20 mouse cellular contexts compared by ENCODE assay signal in genomic region chr19:55411415-55411814, GRCm38 (mm10).
DNase-seq lines count a peak whose midpoint lies in the region; ATAC-seq and TF ChIP-seq lines count a peak whose summit lies in the region.
"Had no signal": no experiment of that assay in that cellular context is flagged by ENCODE, and none has a peak within 500 bp of the region (broad histone marks: within the 10 kb centered on the region; RNA-seq: fewer than 3 reads in every experiment).

No protein-coding gene starts in this region.

- H3K27ac ChIP-seq in forebrain, embryonic 10.5 days, result peak overlapping the region; percentile 22; the same call in 1 of the 2 replicates
- no peak overlapping the region for H3K27ac ChIP-seq in forebrain, embryonic 15.5 days (replicated peaks)
- H3K27ac ChIP-seq in layer of hippocampus, adult 2 months, result no peak overlapping the region
- H3K27ac ChIP-seq in midbrain, embryonic 13.5 days, result peak overlapping the region; percentile 81
- peak overlapping the region; percentile 51 for H3K27ac ChIP-seq in midbrain, postnatal 0 days (ENCODE audit: low read depth, low read length)
- H3K27ac ChIP-seq: embryonic facial prominence, embryonic 10.5 days; heart, embryonic 10.5 days; hindbrain, embryonic 13.5 days had no signal

- no peak for DNase-seq in forebrain, embryonic 10.5 days (ENCODE audit: extremely low spot score, low spot score)
- no peak for DNase-seq in layer of hippocampus, adult 2 months (ENCODE audit: low spot score in 2 of 2)
- DNase-seq in layer of hippocampus, postnatal 10 days (ENCODE audit: low spot score in 2 of 2), result no peak
- peak; percentile 14 for DNase-seq in midbrain, postnatal 0 days (ENCODE audit: low spot score)
- no peak for DNase-seq in adrenal gland, postnatal 36 days
- DNase-seq in yolk sac, embryonic 10.5 days (ENCODE audit: low spot score), result no peak
- DNase-seq: adrenal gland, adult 8-10 months; B cell, adult 2 months; cerebellum, adult 2 months; gastrocnemius, postnatal 36 days; heart, adult 11 months; heart, postnatal 10 days; heart, postnatal 4 days had no signal

- peaks cover 17% of the 10 kb centered on the region for H3K27me3 ChIP-seq in forebrain, embryonic 10.5 days (ENCODE audit: poor library complexity, severe bottlenecking)
- H3K27me3 ChIP-seq in forebrain, embryonic 15.5 days, result no peaks in the 10 kb centered on the region
- H3K27me3 ChIP-seq in midbrain, embryonic 13.5 days, result 0 out of 2 replicates have a peak, but pooled peaks cover 2% of the 10 kb centered on the region
- H3K27me3 ChIP-seq in midbrain, postnatal 0 days (ENCODE audit: insufficient read depth, low read length), result no peaks in the 10 kb centered on the region
- H3K27me3 ChIP-seq: hindbrain, embryonic 13.5 days had no signal

- H3K9ac ChIP-seq in forebrain, embryonic 15.5 days (replicated peaks), result no peak overlapping the region
- H3K9ac ChIP-seq in midbrain, embryonic 13.5 days (replicated peaks), result no peak overlapping the region
- H3K9ac ChIP-seq in midbrain, postnatal 0 days (replicated peaks; ENCODE audit: low read length, poor library complexity, severe bottlenecking), result no peak overlapping the region
- H3K9ac ChIP-seq: hindbrain, embryonic 13.5 days had no signal

- H3K4me2 ChIP-seq in forebrain, embryonic 15.5 days (replicated peaks), result no peak overlapping the region
- H3K4me2 ChIP-seq in midbrain, embryonic 13.5 days (replicated peaks), result no peak overlapping the region
- peak overlapping the region; percentile 13; the same call in 1 of the 2 replicates for H3K4me2 ChIP-seq in midbrain, postnatal 0 days (ENCODE audit: low read depth, low read length, poor library complexity, severe bottlenecking)
- H3K4me2 ChIP-seq: hindbrain, embryonic 13.5 days had no signal

- TF ChIP-seq CTCF in layer of hippocampus, adult 2 months (conservative IDR thresholded peaks at IDR 0.05), result no peak
- TF ChIP-seq CTCF in midbrain, postnatal 0 days (IDR thresholded peaks at IDR 0.05), result no peak

- ATAC-seq in forebrain, embryonic 15.5 days (replicated peaks), result no peak
- ATAC-seq in midbrain, embryonic 13.5 days, result 0 out of 2 replicates have a peak, but pooled peaks have one; percentile 6
- no peak for ATAC-seq in midbrain, postnatal 0 days (ENCODE audit: low FRiP score)
- ATAC-seq: CD4-positive, CD25-positive, alpha-beta regulatory T cell, adult 4 months had no signal

- no peaks in the 10 kb centered on the region for H3K36me3 ChIP-seq in forebrain, embryonic 10.5 days (replicated peaks)
- no peaks in the 10 kb centered on the region for H3K36me3 ChIP-seq in forebrain, embryonic 15.5 days
- no peaks in the 10 kb centered on the region for H3K36me3 ChIP-seq in midbrain, embryonic 13.5 days
- no peaks in the 10 kb centered on the region for H3K36me3 ChIP-seq in midbrain, postnatal 0 days (ENCODE audit: insufficient read depth, low read length)
- H3K36me3 ChIP-seq: embryonic facial prominence, embryonic 10.5 days; heart, embryonic 10.5 days; hindbrain, embryonic 13.5 days had no signal

- WGBS in forebrain, embryonic 10.5 days, result 81% methylated on average over 11 of the region's 11 CpGs
- 52% methylated on average over 11 of the region's 11 CpGs for WGBS in forebrain, embryonic 15.5 days
- 62% methylated on average over 11 of the region's 11 CpGs for WGBS in midbrain, embryonic 13.5 days
- 49% methylated on average over 11 of the region's 11 CpGs for WGBS in midbrain, postnatal 0 days

- H3K4me3 ChIP-seq in forebrain, embryonic 10.5 days, result no peak overlapping the region
- H3K4me3 ChIP-seq in forebrain, embryonic 15.5 days, result no peak overlapping the region
- peak overlapping the region; percentile 19; the same call in 1 of the 2 replicates for H3K4me3 ChIP-seq in layer of hippocampus, adult 2 months
- no peak overlapping the region for H3K4me3 ChIP-seq in midbrain, embryonic 13.5 days (replicated peaks)
- no peak overlapping the region for H3K4me3 ChIP-seq in midbrain, postnatal 0 days (ENCODE audit: low read depth, low read length)
- H3K4me3 ChIP-seq: embryonic facial prominence, embryonic 10.5 days; heart, embryonic 10.5 days; hindbrain, embryonic 13.5 days had no signal

- peaks cover 64% of the 10 kb centered on the region for H3K4me1 ChIP-seq in forebrain, embryonic 10.5 days
- H3K4me1 ChIP-seq in forebrain, embryonic 15.5 days, result peaks cover 16% of the 10 kb centered on the region
- H3K4me1 ChIP-seq in midbrain, embryonic 13.5 days (replicated peaks), result peaks cover 28% of the 10 kb centered on the region
- H3K4me1 ChIP-seq in midbrain, postnatal 0 days (ENCODE audit: insufficient read depth, low read length), result peaks cover 5% of the 10 kb centered on the region; the same call in 1 of the 2 replicates
- H3K4me1 ChIP-seq: heart, embryonic 10.5 days; hindbrain, embryonic 13.5 days had no signal

- H3K9me3 ChIP-seq in forebrain, embryonic 10.5 days, result no peaks in the 10 kb centered on the region
- no peaks in the 10 kb centered on the region for H3K9me3 ChIP-seq in forebrain, embryonic 15.5 days
- H3K9me3 ChIP-seq in midbrain, embryonic 13.5 days, result no peaks in the 10 kb centered on the region
- H3K9me3 ChIP-seq in midbrain, postnatal 0 days (ENCODE audit: low read length), result no peaks in the 10 kb centered on the region
- H3K9me3 ChIP-seq: embryonic facial prominence, embryonic 10.5 days; G1E; heart, embryonic 10.5 days; hindbrain, embryonic 13.5 days had no signal

Comparison
In these comparisons a context has a peak if more than half of its experiments do, and no peak if none do; other contexts are left out.
1. H3K27ac ChIP-seq: peak in forebrain, embryonic 10.5 days (single experiment), midbrain, embryonic 13.5 days (single experiment) and midbrain, postnatal 0 days (single experiment); none in forebrain, embryonic 15.5 days (single experiment) and layer of hippocampus, adult 2 months (single experiment).